Mouse (Mus musculus) stomach, postnatal 0 days (tissue): ENCODE results near the gene Sat2.

Source experiments
- CTCF ChIP-seq: IDR thresholded peaks from 2 replicates; pipeline ENCODE4 v1.5.1; 2016; ENCODE audit warnings: antibody characterized with exemption, low read depth, mild to moderate bottlenecking, moderate library complexity
- EP300 ChIP-seq: optimal IDR thresholded peaks from 2 replicates; pipeline ENCODE3; 2016; ENCODE audit warnings: antibody characterized with exemption

GRCm38 (mm10) chr11:69665961-69666664 is 44.3 kb downstream of the Sat2 start, which contains the start of gene Cd68:
- TF ChIP-seq CTCF = no peak
- no peak for TF ChIP-seq EP300
